Mouse (Mus musculus) embryonic facial prominence, embryonic 10.5 days (tissue): ENCODE results near the gene Plekhg2. TPM values are rescaled to one million over a fixed set of nuclear protein-coding genes. Genes with fewer than 3 reads are reported as not detected.

ENCODE experiments used
- DNase-seq: peaks from one replicate; pipeline ENCODE4 v3.0.0-alpha.2; 2017; ENCODE audit warnings: low spot score
- H3K27ac ChIP-seq: fragments of 300-500 bp; sonication (generic); replicated peaks from 2 replicates; pipeline ENCODE4 v1.5.1; 2016; ENCODE audit warnings: mild to moderate bottlenecking
- H3K27me3 ChIP-seq: fragments of 300-500 bp; sonication (generic); replicated peaks from 2 replicates; pipeline ENCODE4 v1.6.1; 2016; ENCODE audit warnings: low read depth, mild to moderate bottlenecking; ENCODE audit not compliant: poor library complexity, severe bottlenecking
- H3K36me3 ChIP-seq: fragments of 300-500 bp; sonication (generic); replicated peaks from 2 replicates; pipeline ENCODE4 v1.6.1; 2016; ENCODE audit warnings: mild to moderate bottlenecking, moderate library complexity
- H3K4me1 ChIP-seq: fragments of 300-500 bp; sonication (generic); 2 replicates; pipeline ENCODE4 v1.6.1; 2016
- H3K4me3 ChIP-seq: fragments of 300-500 bp; sonication (generic); 2 replicates; pipeline ENCODE4 v1.5.1; 2016; ENCODE audit warnings: mild to moderate bottlenecking, moderate library complexity
- H3K9me3 ChIP-seq: fragments of 300-500 bp; sonication (generic); 2 replicates; pipeline ENCODE4 v1.6.1; 2016; ENCODE audit warnings: mild to moderate bottlenecking
- WGBS: fragments of 180-500 bp; shearing (Covaris S2); methylation state at CpG from one replicate; pipeline ENCODE4 v1.1.7; 2016; 5-methylcytosine and 5-hydroxymethylcytosine counted together
- polyA plus RNA-seq: library from polyadenylated mRNA; unstranded; fragments of >200 nt; fragmentation: Nextera tagmentation; extraction: Ambion mirVana; gene quantifications from 2 replicates; pipeline ENCODE4 v1.2.1, GENCODE M21; 2016

Gene Plekhg2
- polyA plus RNA-seq, 1 experiment from 2014 or later: 101 TPM

DNA sequence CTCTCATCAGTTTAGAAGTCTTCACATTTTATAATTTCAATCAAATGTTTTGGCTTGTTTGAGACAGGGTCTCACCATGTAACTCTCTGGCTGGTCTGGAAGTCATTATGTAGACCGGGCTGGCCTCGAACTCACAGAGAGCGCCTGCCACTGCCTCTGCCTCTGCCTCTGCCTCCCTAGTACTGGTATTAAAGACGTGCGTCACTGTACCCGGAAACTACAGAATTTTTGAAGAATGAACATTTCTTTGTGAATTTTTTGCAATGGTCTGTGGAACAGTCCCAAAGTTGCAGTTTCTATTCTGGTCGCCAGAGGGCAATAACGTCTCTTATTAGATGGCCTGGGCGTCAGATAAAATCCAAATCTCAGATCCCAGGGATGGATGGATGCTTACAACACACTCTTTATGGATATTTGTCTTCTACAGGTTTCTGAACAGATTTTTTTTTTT lies 757 bp upstream of the Plekhg2 start:
- Histone ChIP-seq H3K27me3 (peaks cover 9% of the 10 kb centered on the region), H3K4me3 (peak overlapping the region; percentile 91), H3K36me3 (peaks cover 35% of the 10 kb centered on the region), H3K4me1 (peaks cover 76% of the 10 kb centered on the region), H3K27ac (peak overlapping the region; percentile 97), H3K9me3 (no peaks in the 10 kb centered on the region)
- DNase-seq: peak; percentile 76
- WGBS: under 1% methylated on average over 9 of the region's 9 CpGs

DNA sequence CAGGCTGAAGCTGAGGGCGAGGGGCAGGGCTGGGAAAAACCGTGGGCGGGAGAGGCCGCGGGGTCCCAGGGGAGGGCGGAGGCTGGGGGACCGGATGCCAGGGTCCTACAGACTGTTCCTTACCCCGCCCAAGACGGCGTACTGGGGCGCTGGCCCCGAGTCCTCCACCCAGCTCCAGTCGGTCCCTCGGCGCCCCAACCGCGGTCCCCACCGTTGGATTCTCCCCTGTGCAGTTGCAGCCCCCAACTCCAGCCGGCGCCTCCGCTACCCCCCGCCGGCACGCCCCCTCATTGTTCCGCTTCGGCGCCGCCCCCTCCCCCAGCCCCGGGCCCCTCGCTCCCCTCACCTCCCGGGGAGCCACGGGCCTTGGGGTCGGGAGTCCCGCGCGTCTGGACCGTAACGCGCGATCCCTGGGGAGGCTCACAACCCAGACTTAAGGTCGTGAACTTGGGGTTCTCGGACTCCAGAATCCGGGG lies 847 bp downstream of the Plekhg2 start:
- DNase-seq: peak; percentile 80
- Histone ChIP-seq H3K9me3 (no peaks in the 10 kb centered on the region), H3K4me1 (peaks cover 60% of the 10 kb centered on the region), H3K4me3 (peak overlapping the region; percentile 91), H3K36me3 (peaks cover 42% of the 10 kb centered on the region), H3K27me3 (no peaks in the 10 kb centered on the region), H3K27ac (peak overlapping the region; percentile 97)
- under 1% methylated on average over 43 of the region's 43 CpGs for WGBS

DNA sequence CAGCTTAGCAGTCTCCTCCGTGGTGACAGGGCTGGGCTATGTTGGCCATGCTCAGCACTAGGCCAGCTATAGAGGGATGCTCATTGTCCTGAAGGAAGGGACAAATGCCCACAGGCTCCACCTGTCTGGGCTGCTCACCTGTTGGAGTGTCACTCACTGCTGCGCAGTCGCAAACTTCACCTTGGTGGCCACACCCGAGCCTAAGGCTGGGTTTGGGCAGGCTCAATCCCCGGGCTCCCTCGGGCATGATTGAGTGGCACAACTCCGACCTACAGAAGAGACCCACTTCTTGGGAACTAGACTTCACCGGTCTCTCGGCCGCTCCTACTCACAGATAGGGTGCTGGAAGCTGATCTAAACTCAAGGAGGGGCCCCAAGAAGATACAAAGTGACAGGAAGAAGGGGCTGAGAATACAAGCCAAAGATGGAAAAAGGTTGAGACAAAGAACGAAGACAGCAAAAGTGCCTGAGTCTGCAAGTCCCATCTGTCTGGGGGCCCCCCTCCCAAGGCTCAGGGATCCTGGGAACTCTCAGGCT lies 1.4 kb downstream of the Plekhg2 start:
- H3K27me3 ChIP-seq: no peaks in the 10 kb centered on the region
- peak; percentile 34 for DNase-seq
- peaks cover 47% of the 10 kb centered on the region for H3K36me3 ChIP-seq
- WGBS: 14% methylated on average over 11 of the region's 11 CpGs
- H3K9me3 ChIP-seq: no peaks in the 10 kb centered on the region
- peak overlapping the region; percentile 91 for H3K4me3 ChIP-seq
- peak overlapping the region; percentile 97 for H3K27ac ChIP-seq
- H3K4me1 ChIP-seq: peaks cover 55% of the 10 kb centered on the region

DNA sequence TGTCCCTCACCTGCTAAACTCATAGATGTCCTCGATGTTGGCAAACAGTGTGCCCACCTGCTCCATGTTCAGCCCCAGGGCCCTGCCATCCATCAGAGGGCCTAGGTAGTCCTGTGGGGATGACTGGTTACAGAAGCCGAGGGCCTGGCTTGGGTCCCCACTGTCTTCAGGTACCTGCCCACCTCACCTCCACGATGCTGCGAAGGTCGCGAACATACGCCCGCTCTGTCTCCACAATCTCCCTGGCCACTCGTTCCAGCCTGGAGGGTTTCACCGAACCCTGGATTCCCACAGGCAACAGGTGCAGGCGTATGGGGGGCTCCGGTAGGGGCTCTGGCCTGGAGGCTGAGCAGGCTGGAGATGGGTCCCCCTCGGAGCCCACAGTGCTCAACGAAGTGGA lies 2.3 kb downstream of the Plekhg2 start:
- H3K27ac ChIP-seq: peak overlapping the region; percentile 97; the same call in 1 of the 2 replicates
- peaks cover 57% of the 10 kb centered on the region for H3K36me3 ChIP-seq

DNA sequence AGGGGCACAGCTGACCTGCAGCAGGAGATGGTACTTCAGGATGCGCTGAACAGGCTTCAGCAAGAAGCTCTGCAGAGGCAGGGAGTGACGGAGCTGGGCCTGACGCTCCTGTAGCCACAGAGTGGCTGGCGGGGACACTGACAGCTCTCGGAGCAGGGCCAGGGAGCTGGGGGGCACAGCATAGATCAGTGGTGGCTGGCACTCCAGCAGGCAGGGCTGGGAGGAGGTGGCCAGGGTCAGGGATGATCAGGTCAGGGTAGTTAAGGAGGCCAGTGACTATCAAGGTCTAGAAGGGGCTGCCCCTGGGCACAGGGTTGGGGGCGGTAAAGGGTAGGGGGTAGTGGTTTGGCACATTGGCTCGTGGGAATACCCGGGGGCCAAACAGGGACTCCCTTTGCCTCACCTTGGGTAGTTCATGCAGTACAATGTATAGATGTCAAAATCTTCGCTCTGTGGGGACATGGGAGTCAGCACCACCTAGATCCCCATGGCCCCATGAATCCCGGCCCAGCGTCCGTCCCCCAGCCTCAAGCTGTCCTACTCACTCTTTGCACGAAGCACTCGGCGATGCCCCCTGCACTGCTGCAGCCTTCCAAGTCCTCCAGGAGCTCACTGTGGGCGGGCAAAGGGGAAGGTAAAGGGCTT lies 4.0 kb downstream of the Plekhg2 start:
- Histone ChIP-seq H3K36me3 (peaks cover 74% of the 10 kb centered on the region), H3K9me3 (no peaks in the 10 kb centered on the region), H3K27me3 (no peaks in the 10 kb centered on the region), H3K27ac (no peak overlapping the region), H3K4me3 (no peak overlapping the region), H3K4me1 (peaks cover 32% of the 10 kb centered on the region)
- no peak for DNase-seq
- WGBS: 89% methylated on average over 16 of the region's 16 CpGs

More for the DNA sequence above, 2.3 kb downstream of the Plekhg2 start:
- WGBS: 95% methylated on average over 14 of the region's 14 CpGs
- peak overlapping the region; percentile 91 for H3K4me3 ChIP-seq
- DNase-seq: no peak
- no peaks in the 10 kb centered on the region for H3K27me3 ChIP-seq
- H3K9me3 ChIP-seq: no peaks in the 10 kb centered on the region
- H3K4me1 ChIP-seq: peaks cover 46% of the 10 kb centered on the region

DNA sequence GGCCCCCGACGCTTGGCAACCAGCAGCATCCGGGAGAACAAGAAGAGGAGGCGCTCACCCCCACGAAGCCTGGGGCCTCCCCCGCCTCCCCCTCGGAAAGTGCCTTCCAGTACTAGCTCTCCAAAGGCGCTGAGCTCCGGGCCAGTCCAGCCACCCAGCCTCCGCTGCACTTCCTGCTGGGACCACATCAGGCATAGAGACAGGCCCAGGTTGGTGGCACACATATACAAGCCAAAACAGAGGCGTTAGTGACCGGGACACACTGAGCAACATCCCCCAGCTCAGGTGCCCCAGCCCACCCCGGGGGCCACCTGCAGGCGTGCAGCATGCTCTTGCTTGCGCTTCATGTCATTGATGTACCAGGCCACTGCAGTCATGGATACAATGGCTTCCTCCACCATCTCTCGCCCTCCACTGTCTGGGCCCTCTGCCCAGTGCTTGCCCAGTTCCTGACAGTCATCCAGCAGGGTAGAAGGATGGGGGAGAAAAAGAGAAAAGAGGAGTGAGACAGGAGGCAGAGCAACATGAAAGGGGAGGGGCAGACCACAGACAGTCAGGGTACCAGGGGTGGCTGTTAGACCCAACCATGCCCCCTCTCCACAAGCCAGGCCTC lies 4.6 kb downstream of the Plekhg2 start:
- H3K36me3 ChIP-seq: peaks cover 80% of the 10 kb centered on the region
- no peak for DNase-seq
- H3K9me3 ChIP-seq: no peaks in the 10 kb centered on the region
- H3K4me1 ChIP-seq: peaks cover 32% of the 10 kb centered on the region
- no peak overlapping the region for H3K27ac ChIP-seq
- WGBS: 91% methylated on average over 16 of the region's 16 CpGs
- no peaks in the 10 kb centered on the region for H3K27me3 ChIP-seq
- 0 out of 2 replicates have a peak overlapping the region, but pooled peaks have one; percentile 3 for H3K4me3 ChIP-seq

DNA sequence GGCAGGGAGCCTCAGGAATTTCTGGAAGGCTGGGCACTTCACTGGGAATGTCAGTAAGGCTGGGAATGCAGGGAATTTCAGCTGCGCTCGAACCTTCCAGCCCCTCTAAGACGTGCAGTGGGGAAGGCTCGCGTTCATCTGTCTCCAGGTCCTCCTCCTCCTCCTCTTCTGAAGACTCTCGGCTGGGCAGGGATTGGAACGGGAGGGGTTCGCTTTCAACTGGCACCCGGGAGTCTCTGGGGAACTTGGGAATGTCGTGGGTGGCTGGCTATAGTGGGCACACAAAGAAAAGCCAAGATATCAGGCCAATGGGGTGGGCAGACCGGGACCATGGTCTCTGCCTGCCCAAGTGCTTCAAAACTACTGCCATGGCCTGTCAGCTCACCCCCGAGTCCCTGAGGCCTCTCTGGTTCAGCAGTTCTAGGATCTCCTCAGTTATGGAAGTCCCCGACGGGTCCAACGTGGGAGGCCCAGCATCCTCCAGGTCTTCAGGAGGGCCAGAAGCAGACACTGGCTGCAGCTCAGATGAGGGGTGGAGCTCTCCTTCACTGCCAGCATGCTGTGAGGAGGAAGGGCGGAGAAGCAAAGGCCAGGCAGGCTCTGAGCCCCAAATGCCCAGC lies 9.8 kb downstream of the Plekhg2 start:
- DNase-seq: no peak
- Histone ChIP-seq H3K4me3 (0 out of 2 replicates have a peak overlapping the region, but pooled peaks have one; percentile 34), H3K27ac (no peak overlapping the region), H3K4me1 (peaks cover 16% of the 10 kb centered on the region), H3K36me3 (peaks cover 98% of the 10 kb centered on the region), H3K27me3 (no peaks in the 10 kb centered on the region), H3K9me3 (peaks cover 7% of the 10 kb centered on the region; the same call in 1 of the 2 replicates)
- 89% methylated on average over 16 of the region's 16 CpGs for WGBS

DNA sequence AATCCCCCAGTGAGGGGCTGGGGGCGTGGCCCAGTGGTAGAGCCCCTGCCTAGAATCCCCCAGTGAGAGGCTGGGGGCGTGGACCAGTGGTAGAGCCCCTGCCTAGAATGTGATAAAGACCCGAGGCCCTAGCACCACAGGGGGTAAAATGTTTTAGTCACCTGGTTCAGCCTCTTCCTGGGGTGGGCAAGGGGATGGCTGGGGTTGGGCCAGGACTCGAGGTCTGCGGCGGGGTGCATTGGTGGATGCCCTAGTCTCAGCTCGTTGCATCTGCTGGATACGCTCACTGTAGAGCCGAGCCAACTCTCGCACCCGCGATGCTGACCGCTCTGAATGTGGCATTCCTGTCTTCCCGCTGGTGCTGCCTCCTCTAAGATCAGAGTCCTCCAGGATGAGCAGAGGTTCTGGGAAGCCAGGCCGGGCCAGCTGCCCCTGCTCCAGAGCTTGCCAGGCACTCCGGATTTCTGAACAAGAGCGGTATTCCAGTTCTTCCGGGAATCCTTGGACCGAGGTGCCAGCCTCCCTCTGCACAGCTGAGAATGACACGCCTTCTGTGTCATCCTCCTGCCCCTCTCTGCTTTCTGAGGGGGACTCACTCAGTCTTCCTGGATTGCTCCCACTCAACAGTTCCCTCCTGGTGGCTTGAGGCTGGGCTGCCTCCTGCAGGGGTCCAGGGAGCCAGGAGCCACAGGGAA lies 10.6 kb downstream of the Plekhg2 start:
- H3K36me3 ChIP-seq: peaks cover 90% of the 10 kb centered on the region
- DNase-seq: no peak
- H3K4me1 ChIP-seq: peaks cover 24% of the 10 kb centered on the region
- no peaks in the 10 kb centered on the region for H3K27me3 ChIP-seq
- no peak overlapping the region for H3K27ac ChIP-seq
- 0 out of 2 replicates have a peak overlapping the region, but pooled peaks have one; percentile 34 for H3K4me3 ChIP-seq
- H3K9me3 ChIP-seq: peaks cover 7% of the 10 kb centered on the region; the same call in 1 of the 2 replicates
- WGBS: 92% methylated on average over 20 of the region's 20 CpGs

DNA sequence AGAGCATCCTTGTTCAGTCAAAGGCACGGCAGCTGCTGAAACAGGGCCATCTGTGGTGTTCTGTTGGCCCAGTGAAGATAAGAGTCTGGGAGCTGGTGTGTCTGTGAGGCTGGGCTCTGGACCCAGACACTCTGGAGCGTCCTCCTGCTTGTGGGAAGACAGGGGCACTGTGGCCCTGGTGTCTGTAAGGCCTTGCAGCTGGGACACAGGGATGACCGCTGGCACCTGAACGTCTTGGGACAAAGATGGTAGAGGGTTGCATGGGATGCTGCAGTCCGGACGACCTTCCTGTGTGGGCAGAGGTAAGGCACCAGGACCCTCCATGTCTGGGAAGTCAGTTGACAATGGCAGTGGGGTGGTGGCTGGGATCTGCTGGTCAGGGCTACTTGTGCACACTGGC lies 12.1 kb downstream of the Plekhg2 start:
- no peak for DNase-seq
- Histone ChIP-seq H3K27me3 (no peaks in the 10 kb centered on the region), H3K27ac (no peak overlapping the region), H3K4me1 (peaks cover 28% of the 10 kb centered on the region), H3K9me3 (peaks cover 7% of the 10 kb centered on the region; the same call in 1 of the 2 replicates), H3K4me3 (no peak overlapping the region), H3K36me3 (peaks cover 82% of the 10 kb centered on the region)
- WGBS: 90% methylated on average over 6 of the region's 6 CpGs

DNA sequence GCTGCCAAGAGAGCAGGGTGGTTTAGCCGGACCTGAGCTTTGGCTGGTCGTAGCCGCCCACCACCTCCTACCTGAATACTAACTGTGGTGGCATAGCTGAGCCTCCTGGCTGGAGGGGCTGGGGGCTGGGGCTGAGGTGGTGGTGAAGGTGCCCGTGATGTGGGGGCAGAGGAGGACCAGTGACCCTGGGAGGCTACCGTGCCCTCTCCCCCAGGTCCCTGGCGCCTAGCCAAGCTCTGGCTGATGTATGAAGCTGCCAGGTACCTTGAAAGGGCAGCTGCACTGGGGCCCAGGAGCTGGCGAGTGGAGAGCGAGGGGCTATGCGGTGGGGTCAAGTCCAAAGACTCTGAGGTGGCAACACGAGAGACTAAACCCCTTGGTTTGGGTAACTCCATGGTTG lies 12.5 kb downstream of the Plekhg2 start:
- no peak overlapping the region; the same call in 1 of the 2 replicates for H3K4me3 ChIP-seq
- 95% methylated on average over 10 of the region's 10 CpGs for WGBS
- no peaks in the 10 kb centered on the region for H3K27me3 ChIP-seq
- peaks cover 28% of the 10 kb centered on the region for H3K4me1 ChIP-seq
- no peak overlapping the region for H3K27ac ChIP-seq
- H3K9me3 ChIP-seq: peaks cover 7% of the 10 kb centered on the region; the same call in 1 of the 2 replicates
- peaks cover 81% of the 10 kb centered on the region for H3K36me3 ChIP-seq
- DNase-seq: no peak

DNA sequence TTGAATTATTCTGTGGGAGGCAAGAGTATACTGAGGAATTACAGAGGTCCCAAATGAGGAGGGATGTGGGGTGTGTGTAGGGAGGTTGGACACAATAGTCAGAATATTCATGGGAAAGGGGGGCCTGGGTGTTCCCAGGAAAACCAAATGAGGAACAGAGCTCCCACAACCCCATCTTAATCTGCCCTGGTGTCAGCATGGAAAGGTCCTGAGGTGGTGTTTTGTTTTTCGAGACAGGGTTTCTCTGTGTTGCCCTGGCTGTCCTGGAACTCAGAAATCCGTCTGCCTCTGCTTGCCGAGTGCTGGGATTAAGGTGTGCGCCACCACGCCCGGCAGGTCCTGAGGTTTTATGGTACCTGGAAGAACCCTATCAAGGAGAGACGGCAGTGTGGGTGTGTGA lies 14.0 kb downstream of the Plekhg2 start:
- H3K27me3 ChIP-seq: no peaks in the 10 kb centered on the region
- H3K4me1 ChIP-seq: peaks cover 28% of the 10 kb centered on the region
- peaks cover 81% of the 10 kb centered on the region for H3K36me3 ChIP-seq
- H3K4me3 ChIP-seq: peak overlapping the region; percentile 13; the same call in 1 of the 2 replicates
- no peak overlapping the region for H3K27ac ChIP-seq
- DNase-seq: peak; percentile 9
- 64% methylated on average over 7 of the region's 7 CpGs for WGBS
- peaks cover 7% of the 10 kb centered on the region; the same call in 1 of the 2 replicates for H3K9me3 ChIP-seq

DNA sequence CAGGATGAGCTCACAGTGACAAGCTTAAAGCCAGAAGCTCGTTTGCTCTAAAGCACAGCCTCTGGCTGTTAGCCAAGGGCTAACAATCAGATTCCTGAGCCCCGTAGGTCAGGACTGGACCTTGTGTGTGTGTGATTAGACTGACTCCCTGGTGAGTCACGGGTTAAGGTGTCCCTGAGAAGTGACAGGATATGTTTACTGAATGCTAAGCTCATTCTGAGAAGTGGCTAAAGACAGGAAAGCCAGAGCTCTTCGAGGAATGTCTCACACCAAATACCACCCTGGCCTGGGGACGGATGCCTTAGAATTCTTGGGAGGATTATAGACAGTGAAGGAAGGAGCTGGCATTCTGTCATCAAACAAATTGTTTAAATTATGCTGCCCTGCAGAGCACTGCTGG lies 14.4 kb downstream of the Plekhg2 start:
- peaks cover 7% of the 10 kb centered on the region; the same call in 1 of the 2 replicates for H3K9me3 ChIP-seq
- peak overlapping the region; percentile 13; the same call in 1 of the 2 replicates for H3K4me3 ChIP-seq
- H3K27ac ChIP-seq: peak overlapping the region; percentile 75; the same call in 1 of the 2 replicates
- no peaks in the 10 kb centered on the region for H3K27me3 ChIP-seq
- 8% methylated on average over 5 of the region's 5 CpGs for WGBS
- peaks cover 81% of the 10 kb centered on the region for H3K36me3 ChIP-seq
- H3K4me1 ChIP-seq: peaks cover 28% of the 10 kb centered on the region
- no peak for DNase-seq
